Mouse (Mus musculus) intestine, embryonic 15.5 days (tissue): Measurements from ENCODE around the gene Prorsd1. TPM values are rescaled to one million over a fixed set of nuclear protein-coding genes. Genes with fewer than 3 reads are reported as not detected.

Experiments used
- ATAC-seq: fragments of 200-750 bp; cut with Nextera tagmentation; 2 replicates; pipeline ENCODE4 v1.8.0; 2017; ENCODE audit warnings: moderate TSS enrichment, moderate library complexity
- H3K27ac ChIP-seq: fragments of 300-500 bp; sonication (generic); 2 replicates; pipeline ENCODE4 v1.5.1; 2015; ENCODE audit warnings: mild to moderate bottlenecking, inconsistent platforms
- H3K27me3 ChIP-seq: fragments of 300-500 bp; sonication (generic); replicated peaks from 2 replicates; pipeline ENCODE4 v1.6.1; 2015; ENCODE audit warnings: inconsistent platforms
- H3K36me3 ChIP-seq: fragments of 300-500 bp; sonication (generic); 2 replicates; pipeline ENCODE4 v1.6.1; 2015; ENCODE audit warnings: inconsistent platforms
- H3K4me1 ChIP-seq: fragments of 300-500 bp; sonication (generic); replicated peaks from 2 replicates; pipeline ENCODE4 v1.6.1; 2015; ENCODE audit warnings: inconsistent platforms
- H3K4me2 ChIP-seq: fragments of 300-500 bp; sonication (generic); replicated peaks from 2 replicates; pipeline ENCODE4 v1.6.1; 2015; ENCODE audit warnings: mild to moderate bottlenecking, inconsistent platforms
- H3K4me3 ChIP-seq: fragments of 300-500 bp; sonication (generic); replicated peaks from 2 replicates; pipeline ENCODE4 v1.5.1; 2015; ENCODE audit warnings: inconsistent platforms
- H3K9ac ChIP-seq: fragments of 300-500 bp; sonication (generic); 2 replicates; pipeline ENCODE4 v1.6.1; 2015; ENCODE audit warnings: inconsistent platforms
- H3K9me3 ChIP-seq: fragments of 300-500 bp; sonication (generic); 2 replicates; pipeline ENCODE4 v1.6.1; 2016; ENCODE audit warnings: inconsistent platforms
- WGBS: fragments of 180-500 bp; shearing (Covaris S2); methylation state at CpG from one replicate; pipeline ENCODE4 v1.1.7; 2015; 5-methylcytosine and 5-hydroxymethylcytosine counted together
- polyA plus RNA-seq: library from polyadenylated mRNA; unstranded; fragments of >200 nt; fragmentation: Nextera tagmentation; extraction: Ambion mirVana; gene quantifications from 2 replicates; pipeline ENCODE4 v1.2.1, GENCODE M21; 2015

The Prorsd1 gene
- polyA plus RNA-seq, 1 experiment from 2014 or later: 24.0 TPM

DNA sequence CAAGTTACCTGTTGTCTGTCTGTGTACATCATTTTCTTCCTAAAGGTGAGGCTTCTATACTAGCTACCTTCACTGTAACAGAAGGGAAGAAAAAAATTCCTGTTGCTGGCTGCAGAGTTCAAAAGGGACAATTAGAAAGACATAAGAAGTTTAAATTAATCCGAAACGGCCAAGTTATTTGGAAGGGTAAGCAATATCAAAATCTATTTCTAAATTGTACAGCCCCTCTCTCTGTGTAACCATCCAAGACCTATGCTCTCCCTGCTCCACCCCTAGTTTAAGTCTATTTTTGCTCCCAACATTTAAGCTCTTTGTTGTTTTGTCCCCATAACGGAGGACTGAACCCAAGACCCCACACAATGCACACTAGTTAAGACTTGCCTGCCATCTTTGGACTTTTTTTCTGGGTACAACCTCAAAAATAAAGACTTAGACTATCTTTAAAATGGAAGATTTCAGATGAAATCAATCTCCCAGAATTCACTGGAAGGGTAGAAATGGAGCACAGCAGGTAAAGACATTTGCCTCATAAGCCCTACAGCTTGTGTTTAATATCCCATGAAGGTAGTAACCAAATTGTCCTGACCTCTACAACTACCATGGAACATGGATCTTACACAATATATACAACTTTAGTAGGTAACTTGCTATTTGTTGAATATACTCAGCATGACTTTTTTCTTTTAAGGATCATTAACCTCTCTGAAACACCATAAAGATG, 29.6 kb upstream of the Prorsd1 start:
- ATAC-seq: no peak
- H3K4me1 ChIP-seq: 0 out of 2 replicates have a peak, but pooled peaks cover 4% of the 10 kb centered on the region
- H3K9me3 ChIP-seq: no peaks in the 10 kb centered on the region
- no peak overlapping the region for H3K9ac ChIP-seq
- peaks cover 12% of the 10 kb centered on the region for H3K36me3 ChIP-seq
- WGBS: 85% methylated on average over 3 of the region's 3 CpGs
- H3K4me2 ChIP-seq: no peak overlapping the region
- H3K27me3 ChIP-seq: no peaks in the 10 kb centered on the region
- H3K4me3 ChIP-seq: no peak overlapping the region
- H3K27ac ChIP-seq: no peak overlapping the region

DNA sequence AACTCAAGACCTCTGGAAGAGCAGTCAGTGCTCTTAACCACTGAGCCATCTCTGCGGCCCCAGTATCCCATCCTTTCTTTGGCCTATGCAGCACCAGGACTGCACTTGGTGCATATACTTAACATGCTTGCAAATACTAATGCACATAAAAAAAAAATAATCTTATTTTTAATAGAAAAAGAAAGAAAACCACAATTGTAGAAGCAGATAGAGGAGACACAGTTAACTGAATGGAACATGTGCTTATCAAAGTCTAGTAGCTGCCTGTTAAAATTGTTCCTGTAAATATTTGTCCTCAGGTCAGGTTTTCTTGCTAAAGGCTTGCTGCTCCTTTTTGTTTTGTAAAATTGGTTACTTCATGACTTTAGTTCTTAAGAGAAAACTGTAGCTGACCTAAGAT, 23.4 kb upstream of the Prorsd1 start:
- no peak overlapping the region for H3K27ac ChIP-seq
- H3K9ac ChIP-seq: no peak overlapping the region
- H3K27me3 ChIP-seq: no peaks in the 10 kb centered on the region
- peaks cover 20% of the 10 kb centered on the region; the same call in 1 of the 2 replicates for H3K36me3 ChIP-seq
- H3K9me3 ChIP-seq: no peaks in the 10 kb centered on the region
- WGBS: 92% methylated on average over 1 of the region's 1 CpGs
- no peaks in the 10 kb centered on the region for H3K4me1 ChIP-seq
- no peak overlapping the region for H3K4me2 ChIP-seq
- no peak for ATAC-seq
- no peak overlapping the region for H3K4me3 ChIP-seq

DNA sequence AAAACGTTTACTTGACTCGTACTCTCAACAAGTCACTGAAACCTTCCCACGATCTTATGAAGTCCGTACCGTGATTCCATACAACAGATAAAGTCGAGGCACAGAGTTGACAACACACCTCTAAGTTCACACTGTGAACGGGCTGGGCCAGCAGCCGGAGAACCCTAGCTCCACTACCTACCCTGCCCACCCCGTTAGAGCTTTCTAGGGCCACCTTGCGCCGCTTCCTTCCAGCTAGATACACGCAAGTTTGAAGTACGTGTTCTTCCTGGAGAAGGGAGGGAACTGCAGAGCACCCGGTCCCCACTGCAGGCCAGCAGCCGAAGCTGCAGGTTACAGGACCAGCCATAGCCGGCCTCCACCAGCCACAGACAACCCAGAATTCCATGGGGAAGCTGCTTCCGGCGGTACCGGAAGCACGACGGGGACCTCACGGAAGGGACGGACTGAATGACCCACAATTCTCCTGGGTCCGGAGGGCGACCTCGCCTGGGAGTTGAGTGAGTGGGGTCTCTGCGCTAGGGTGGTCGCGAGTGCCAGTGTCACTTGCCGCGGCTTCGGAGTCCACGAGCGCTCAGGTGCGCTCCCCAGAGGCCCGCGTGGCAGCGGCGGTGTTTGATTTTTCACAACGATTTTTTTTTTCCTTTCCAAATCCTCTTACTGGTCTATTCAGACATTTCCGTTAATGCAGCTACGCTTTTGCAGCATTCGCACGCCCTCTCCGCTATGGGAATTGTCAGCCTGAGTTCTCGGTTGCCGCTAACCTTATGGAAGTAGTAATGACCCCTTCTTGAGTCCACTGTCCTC, 11.4 kb upstream of the Prorsd1 start, which contains the start of gene Mtif2:
Gene Mtif2 (plus strand): TSS at position 421 of the 807 bp plus-strand sequence.
- Histone ChIP-seq H3K27me3 (no peaks in the 10 kb centered on the region), H3K36me3 (no peaks in the 10 kb centered on the region), H3K27ac (peak within 1 kb of the TSS; percentile 84), H3K4me3 (peak within 1 kb of the TSS; percentile 65), H3K9ac (peak within 1 kb of the TSS; percentile 79), H3K9me3 (no peaks in the 10 kb centered on the region), H3K4me2 (peak within 1 kb of the TSS; percentile 74), H3K4me1 (peaks cover 3% of the 10 kb centered on the region; the same call in 1 of the 2 replicates)
- WGBS: 2% methylated on average over 47 of the region's 47 CpGs
- ATAC-seq: peak; percentile 99

DNA sequence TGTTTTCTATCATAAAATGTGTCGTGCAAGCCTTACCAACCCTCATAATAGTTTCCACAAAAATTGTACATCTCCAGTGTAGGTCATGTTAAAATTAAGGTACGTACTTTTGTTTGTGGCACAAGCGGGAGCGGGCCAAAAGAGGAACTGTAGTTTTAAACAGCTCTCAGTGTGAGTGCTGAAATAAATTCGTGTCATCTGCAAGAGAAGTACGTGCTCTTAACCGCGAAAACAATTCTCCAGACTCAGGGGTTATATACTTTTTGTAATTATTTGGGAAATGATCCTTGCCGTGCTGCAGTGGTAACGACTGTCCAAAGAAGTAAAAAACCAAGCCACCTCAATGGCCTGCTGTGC, 530 bp downstream of the Prorsd1 start:
- Histone ChIP-seq H3K9ac (peak overlapping the region; percentile 56), H3K36me3 (no peaks in the 10 kb centered on the region), H3K27me3 (no peaks in the 10 kb centered on the region), H3K9me3 (no peaks in the 10 kb centered on the region), H3K4me2 (peak overlapping the region; percentile 74), H3K4me1 (peaks cover 8% of the 10 kb centered on the region; the same call in 1 of the 2 replicates), H3K4me3 (peak overlapping the region; percentile 56), H3K27ac (peak overlapping the region; percentile 75)
- WGBS: 15% methylated on average over 10 of the region's 10 CpGs
- ATAC-seq: 0 out of 2 replicates have a peak, but pooled peaks have one; percentile 1

DNA sequence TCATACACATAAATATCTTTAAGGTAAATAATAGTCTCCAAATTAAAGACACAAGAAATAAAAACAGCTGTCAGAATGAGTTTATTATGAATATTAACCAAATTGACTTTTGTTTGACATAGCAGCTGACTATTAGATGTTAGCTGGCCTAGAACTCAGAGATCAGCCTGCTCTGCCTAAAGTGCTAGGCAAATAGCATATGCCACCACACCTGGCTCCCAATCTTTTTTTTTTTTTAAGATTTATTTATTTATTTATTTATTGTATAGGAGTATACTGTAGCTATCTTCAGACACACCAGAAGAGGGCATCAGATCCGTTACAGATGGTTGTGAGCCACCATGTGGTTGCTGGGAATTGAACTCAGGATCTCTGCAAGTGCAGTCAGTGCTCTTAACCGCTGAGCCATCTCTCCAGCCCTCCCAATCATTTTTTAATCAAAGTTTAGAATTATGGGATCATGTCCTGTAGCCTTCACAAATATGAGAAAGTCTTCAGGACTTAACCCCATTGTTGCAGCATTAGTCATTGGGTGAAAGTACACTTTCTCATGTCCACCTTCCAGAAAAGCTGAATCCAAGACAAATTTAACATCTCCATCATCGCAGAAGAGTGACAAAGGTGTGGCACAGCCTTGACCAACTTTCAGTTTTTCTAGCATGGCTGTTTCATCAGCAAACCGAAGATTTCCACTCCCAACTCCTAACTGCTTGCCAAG, 1.9 kb downstream of the Prorsd1 start:
- H3K4me3 ChIP-seq: no peak overlapping the region
- H3K36me3 ChIP-seq: no peaks in the 10 kb centered on the region
- H3K27ac ChIP-seq: no peak overlapping the region
- H3K4me1 ChIP-seq: peaks cover 8% of the 10 kb centered on the region; the same call in 1 of the 2 replicates
- H3K9ac ChIP-seq: no peak overlapping the region
- H3K9me3 ChIP-seq: no peaks in the 10 kb centered on the region
- 90% methylated on average over 4 of the region's 4 CpGs for WGBS
- no peaks in the 10 kb centered on the region for H3K27me3 ChIP-seq
- no peak for ATAC-seq
- no peak overlapping the region for H3K4me2 ChIP-seq

DNA sequence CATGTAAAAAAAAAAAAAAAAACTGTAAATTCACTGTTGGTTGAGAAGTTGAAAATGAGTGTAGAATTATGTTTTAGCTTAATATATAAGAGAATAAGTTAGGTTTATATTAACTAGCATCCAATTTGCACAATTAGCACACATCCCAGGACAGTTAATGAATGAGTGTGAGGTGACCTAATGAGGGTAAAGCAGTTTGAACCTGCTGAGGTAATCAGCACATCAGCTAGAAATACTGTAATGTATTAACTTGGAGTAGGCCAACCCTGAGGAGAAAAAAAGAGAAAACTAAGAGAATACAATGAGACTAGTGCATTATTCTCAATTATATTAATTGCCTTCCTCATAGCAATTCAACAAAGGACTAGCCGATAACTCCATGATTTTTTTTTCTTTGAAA, 5.4 kb downstream of the Prorsd1 start:
- peaks cover 4% of the 10 kb centered on the region; the same call in 1 of the 2 replicates for H3K4me1 ChIP-seq
- no peaks in the 10 kb centered on the region for H3K9me3 ChIP-seq
- no peaks in the 10 kb centered on the region for H3K36me3 ChIP-seq
- H3K4me3 ChIP-seq: no peak overlapping the region
- no peaks in the 10 kb centered on the region for H3K27me3 ChIP-seq
- no peak for ATAC-seq
- no peak overlapping the region for H3K4me2 ChIP-seq
- H3K9ac ChIP-seq: no peak overlapping the region
- 98% methylated on average over 1 of the region's 1 CpGs for WGBS
- no peak overlapping the region for H3K27ac ChIP-seq

DNA sequence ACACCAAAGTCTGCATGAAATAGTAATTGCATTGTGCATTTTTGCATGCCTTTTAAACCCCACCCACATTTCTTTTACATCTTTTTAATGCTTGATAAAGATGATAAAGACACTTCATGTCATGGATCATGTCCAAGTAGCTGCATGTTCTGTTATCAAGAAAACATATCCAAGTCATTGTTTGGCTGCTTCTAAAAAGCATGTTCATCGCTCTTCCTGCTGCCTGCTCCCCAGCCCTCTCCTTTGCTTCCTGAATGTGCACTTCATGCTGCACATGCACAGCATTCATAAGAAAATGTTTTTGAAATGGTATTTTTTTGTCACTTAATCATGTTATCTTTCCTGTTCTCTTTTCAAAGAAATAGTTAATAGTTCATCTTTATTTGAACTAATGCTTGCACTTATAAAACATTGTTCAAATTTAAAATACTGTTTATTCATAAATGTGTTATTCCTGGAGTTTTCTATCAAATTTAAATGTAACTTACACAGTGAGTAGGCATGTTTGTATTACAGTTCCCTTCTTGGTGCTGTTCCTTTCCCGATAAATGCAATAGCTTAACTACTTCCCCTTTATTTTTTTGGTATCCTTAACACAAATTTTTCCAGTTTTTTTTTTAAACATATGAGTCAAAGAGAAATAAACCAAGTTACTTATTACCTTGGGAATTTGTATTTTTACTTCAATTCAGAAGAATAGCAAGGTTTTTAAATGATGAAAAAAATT, 9.8 kb downstream of the Prorsd1 start:
- H3K9ac ChIP-seq: no peak overlapping the region
- no peak overlapping the region for H3K4me3 ChIP-seq
- no peaks in the 10 kb centered on the region for H3K9me3 ChIP-seq
- H3K27me3 ChIP-seq: no peaks in the 10 kb centered on the region
- no peak overlapping the region for H3K4me2 ChIP-seq
- H3K27ac ChIP-seq: no peak overlapping the region
- no peaks in the 10 kb centered on the region for H3K36me3 ChIP-seq
- 85% methylated on average over 2 of the region's 2 CpGs for whole genome bisulfite sequencing
- H3K4me1 ChIP-seq: no peaks in the 10 kb centered on the region
- no peak for ATAC-seq

DNA sequence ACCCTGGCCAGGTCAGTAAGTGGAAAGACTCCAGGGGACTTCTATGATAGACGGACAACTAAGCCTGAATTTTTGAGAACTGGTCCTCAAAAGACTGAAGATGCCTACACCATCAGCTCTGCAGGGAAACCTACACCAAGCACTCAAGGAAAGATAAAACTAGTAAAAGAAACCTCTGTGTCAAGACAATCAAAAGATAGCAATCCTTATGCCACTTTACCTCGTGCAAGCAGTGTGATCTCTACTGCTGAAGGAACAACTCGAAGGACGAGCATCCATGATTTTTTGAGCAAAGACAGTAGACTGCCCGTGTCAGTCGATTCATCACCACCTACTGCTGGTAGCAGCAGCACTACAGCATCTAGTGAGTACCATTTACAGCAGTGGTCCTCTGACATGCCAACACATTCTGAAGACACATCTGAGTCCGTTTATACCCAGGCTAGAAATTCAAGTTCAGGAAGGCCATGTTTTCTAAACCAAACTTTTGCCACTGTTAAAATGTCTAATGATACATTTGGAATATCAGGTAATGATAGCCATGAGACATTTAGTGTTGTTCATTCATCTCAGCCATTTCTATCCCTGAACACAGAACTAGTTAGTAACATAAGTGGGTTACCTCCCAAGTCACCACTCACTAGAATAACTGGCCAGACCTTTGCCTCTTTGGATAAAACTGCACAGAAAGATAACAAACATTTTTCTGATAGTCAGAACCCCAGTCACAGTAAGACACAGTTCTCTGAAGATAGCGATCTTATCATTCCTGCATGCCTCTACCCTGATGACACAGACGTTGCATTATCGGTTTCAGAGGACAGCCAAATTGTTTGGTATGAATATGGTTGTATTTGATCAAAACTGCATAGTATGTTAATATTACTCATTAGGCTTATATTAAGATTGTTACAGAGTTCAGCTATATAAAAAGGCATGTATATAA, 10.6 kb downstream of the Prorsd1 start:
- 89% methylated on average over 10 of the region's 10 CpGs for WGBS

DNA sequence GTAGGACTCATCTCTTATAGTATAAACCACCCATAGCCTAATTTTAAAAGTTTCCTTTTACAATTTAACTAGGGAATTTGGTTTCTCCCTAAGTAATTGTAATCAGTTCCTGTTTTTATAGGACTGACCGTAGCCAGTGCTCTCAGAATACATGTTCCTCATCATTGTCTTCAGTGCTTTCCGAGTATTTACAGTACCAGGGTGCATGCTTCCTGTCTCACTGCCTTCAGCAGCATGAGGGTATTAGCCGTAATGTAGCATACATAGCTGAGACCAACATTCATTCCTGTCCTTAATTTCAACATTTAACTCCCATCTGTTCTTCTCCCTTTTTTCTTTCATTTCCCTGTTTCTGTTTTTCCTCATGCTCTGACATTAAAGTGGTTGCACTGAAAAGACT, 17.9 kb downstream of the Prorsd1 start:
- H3K4me2 ChIP-seq: no peak overlapping the region
- whole genome bisulfite sequencing: 54% methylated on average over 3 of the region's 3 CpGs
- ATAC-seq: no peak
- no peaks in the 10 kb centered on the region for H3K36me3 ChIP-seq
- no peaks in the 10 kb centered on the region for H3K27me3 ChIP-seq
- no peak overlapping the region for H3K4me3 ChIP-seq
- H3K4me1 ChIP-seq: no peaks in the 10 kb centered on the region
- no peaks in the 10 kb centered on the region for H3K9me3 ChIP-seq
- no peak overlapping the region for H3K9ac ChIP-seq
- H3K27ac ChIP-seq: no peak overlapping the region

More for the DNA sequence above, 10.6 kb downstream of the Prorsd1 start:
- no peaks in the 10 kb centered on the region for H3K4me1 ChIP-seq
- no peak for ATAC-seq
- H3K4me2 ChIP-seq: no peak overlapping the region
- no peaks in the 10 kb centered on the region for H3K9me3 ChIP-seq
- H3K9ac ChIP-seq: no peak overlapping the region
- H3K4me3 ChIP-seq: no peak overlapping the region
- H3K27ac ChIP-seq: no peak overlapping the region
- H3K27me3 ChIP-seq: no peaks in the 10 kb centered on the region
- no peaks in the 10 kb centered on the region for H3K36me3 ChIP-seq

DNA sequence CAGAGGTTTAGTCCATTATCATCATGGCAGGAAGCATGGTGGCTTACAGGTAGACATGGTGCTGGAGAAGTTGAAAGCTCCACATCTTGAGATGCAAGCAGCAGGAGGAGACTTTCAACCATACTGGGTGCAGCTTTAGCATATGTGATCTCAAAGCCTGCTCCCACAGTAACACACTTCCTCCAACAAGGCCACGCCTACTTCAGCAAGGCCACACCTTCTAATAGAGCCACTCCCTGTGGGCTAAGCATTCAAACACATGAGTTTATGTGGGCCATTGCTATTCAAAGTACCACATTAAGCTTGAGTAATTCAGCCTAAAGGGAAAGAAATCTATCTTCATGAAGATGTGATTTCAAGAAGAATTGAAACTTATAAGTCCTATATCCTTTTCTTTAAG, 21.7 kb downstream of the Prorsd1 start:
- no peak overlapping the region for H3K4me2 ChIP-seq
- WGBS: 84% methylated on average over 1 of the region's 1 CpGs
- no peak for ATAC-seq
- no peak overlapping the region for H3K27ac ChIP-seq
- no peak overlapping the region for H3K9ac ChIP-seq
- no peaks in the 10 kb centered on the region for H3K36me3 ChIP-seq
- H3K4me1 ChIP-seq: no peaks in the 10 kb centered on the region
- H3K9me3 ChIP-seq: no peaks in the 10 kb centered on the region
- no peak overlapping the region for H3K4me3 ChIP-seq
- H3K27me3 ChIP-seq: no peaks in the 10 kb centered on the region

DNA sequence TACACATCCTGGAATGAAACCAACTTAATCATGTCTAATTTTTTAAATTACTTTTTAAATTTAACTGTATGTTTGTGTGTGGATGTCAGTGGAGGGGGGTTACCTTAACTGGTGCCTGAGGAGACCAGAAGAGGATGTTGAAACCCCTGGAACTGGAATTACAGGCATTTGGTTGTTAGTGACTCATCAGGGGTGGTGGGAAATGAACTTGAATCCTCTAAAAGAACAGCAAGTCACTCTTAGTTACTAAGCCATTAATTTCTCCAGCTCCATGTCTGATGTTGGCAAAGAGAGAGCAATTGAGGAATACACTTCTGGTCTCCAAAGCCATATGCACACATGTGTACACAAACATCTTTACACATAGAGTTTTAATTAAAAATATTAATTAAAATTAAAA, 40.2 kb downstream of the Prorsd1 start:
- no peak overlapping the region for H3K4me2 ChIP-seq
- ATAC-seq: no peak
- H3K9ac ChIP-seq: no peak overlapping the region
- H3K27ac ChIP-seq: no peak overlapping the region
- H3K4me3 ChIP-seq: no peak overlapping the region
- no peaks in the 10 kb centered on the region for H3K4me1 ChIP-seq
- H3K9me3 ChIP-seq: no peaks in the 10 kb centered on the region
- no peaks in the 10 kb centered on the region for H3K27me3 ChIP-seq
- H3K36me3 ChIP-seq: peaks cover 3% of the 10 kb centered on the region; the same call in 1 of the 2 replicates
